Mouse (Mus musculus) lung, adult 2 months (tissue): ENCODE data around the gene Nuak1. TPM values are rescaled to one million over a fixed set of nuclear protein-coding genes. Genes with fewer than 3 reads are reported as not detected.

ENCODE experiments used
- DNase-seq: peaks from one replicate; pipeline ENCODE4 v3.0.0; 2022
- H3K4me1 ChIP-seq: fragments of 200-500 bp; 2 replicates; pipeline ENCODE4 v1.6.1; 2011; ENCODE audit warnings: low read length; ENCODE audit not compliant: control insufficient read depth, insufficient read depth
- H3K4me3 ChIP-seq: fragments of 200-500 bp; replicated peaks from 2 replicates; pipeline ENCODE3; 2011; ENCODE audit warnings: low read depth, mild to moderate bottlenecking, control low read depth, low read length; ENCODE audit errors: extremely low read depth
- CTCF ChIP-seq: fragments of 200-500 bp; IDR thresholded peaks from 2 replicates; pipeline ENCODE4 v1.5.1; 2011; ENCODE audit warnings: mild to moderate bottlenecking, low read length, control low read depth; ENCODE audit not compliant: insufficient read depth
- POLR2A ChIP-seq: fragments of 200-500 bp; IDR thresholded peaks from 2 replicates; pipeline ENCODE4 v1.6.1; 2011; ENCODE audit warnings: low read depth, mild to moderate bottlenecking, control low read depth, low read length, borderline replicate concordance; ENCODE audit errors: extremely low read depth
- WGBS: fragments of 180-500 bp; shearing (Covaris S2); methylation state at CpG from one replicate; pipeline ENCODE4 v1.1.7; 2018; 5-methylcytosine and 5-hydroxymethylcytosine counted together
- polyA plus RNA-seq: library from polyadenylated mRNA; depleted of rRNA; stranded (reverse); fragments of >200 nt; gene quantifications from 2 replicates; pipeline ENCODE4 v1.2.3, GENCODE M21; 2012

Nuak1 gene
- polyA plus RNA-seq, 1 experiment: 24.3 TPM

DNA sequence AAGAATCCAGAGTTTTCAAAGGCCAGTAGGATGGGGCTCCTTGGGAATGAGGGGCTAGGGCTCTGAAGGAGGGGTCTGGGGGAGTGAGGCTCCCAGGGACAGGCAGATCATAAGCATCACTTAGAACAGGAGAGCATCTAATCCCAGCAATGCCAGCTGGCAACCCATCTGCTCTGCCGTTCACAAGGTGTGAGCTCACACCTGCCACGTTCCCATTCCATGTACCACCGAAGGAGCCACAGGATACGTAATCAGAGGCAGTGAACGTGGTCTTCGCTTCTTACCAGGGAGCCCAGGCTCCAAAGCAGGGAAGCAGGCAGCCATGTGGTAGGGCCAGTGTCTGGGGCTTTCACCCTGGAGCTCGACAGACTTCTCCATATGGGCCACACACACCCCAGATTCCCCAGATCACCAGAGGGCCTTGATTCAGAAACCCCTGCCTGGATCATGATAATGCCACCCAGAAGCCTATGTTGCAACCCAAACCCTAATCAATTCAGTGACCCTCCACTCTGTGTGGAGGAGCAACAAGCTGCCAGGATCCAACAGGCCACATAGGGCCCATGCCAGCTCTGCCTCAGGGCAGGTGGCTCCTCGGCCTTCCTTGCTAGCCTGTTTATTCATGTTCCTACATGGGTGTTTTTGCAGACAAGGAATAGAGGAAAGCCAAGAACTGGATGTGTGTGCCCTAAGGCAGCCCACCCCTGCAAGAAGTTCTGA is 25.3 kb downstream of the Nuak1 start:
- peaks cover 18% of the 10 kb centered on the region for H3K4me1 ChIP-seq
- no peak overlapping the region for H3K4me3 ChIP-seq
- WGBS: 86% methylated on average over 8 of the region's 8 CpGs
- no peak for DNase-seq
- no peak for TF ChIP-seq CTCF

GRCm38 (mm10) chr10:84413310-84413709 is 27.1 kb downstream of the Nuak1 start:
- Histone ChIP-seq H3K4me3 (no peak overlapping the region), H3K4me1 (peaks cover 20% of the 10 kb centered on the region)
- no peak for DNase-seq
- TF ChIP-seq POLR2A: no peak
- TF ChIP-seq CTCF: no peak
- 65% methylated on average over 6 of the region's 6 CpGs for WGBS

DNA sequence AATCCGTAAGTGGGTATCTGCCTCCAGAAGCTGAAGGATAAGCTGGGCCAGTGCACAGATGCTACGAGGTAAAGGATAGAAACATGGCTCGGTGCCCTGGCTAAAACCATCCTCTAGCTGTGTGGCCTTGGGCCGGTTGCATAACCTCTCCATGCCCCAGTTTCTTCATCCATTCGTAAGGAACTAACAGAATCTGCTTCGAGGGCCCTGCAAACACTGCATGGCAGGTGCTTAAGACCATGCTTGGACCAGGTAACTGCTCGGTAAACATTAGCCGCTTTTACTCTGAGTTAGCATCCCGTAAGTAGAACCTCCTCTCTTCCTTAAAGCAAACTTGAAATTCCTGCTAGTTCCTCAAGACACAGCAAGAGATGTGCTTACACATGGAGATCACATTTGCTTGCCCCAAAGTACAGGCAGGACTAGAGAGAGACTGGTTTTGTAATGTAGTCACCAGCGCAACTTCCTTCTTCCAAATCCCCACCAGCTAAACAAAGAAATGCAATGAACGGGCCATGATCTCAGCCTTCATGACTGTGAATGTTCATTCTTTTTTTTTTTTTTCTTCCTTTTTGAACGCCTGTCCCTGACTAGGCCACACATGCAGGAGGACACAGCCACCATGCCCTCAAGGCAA is 28.0 kb downstream of the Nuak1 start:
- Histone ChIP-seq H3K4me1 (peaks cover 20% of the 10 kb centered on the region), H3K4me3 (no peak overlapping the region)
- peak; percentile 55 for DNase-seq
- TF ChIP-seq POLR2A (no peak), CTCF (no peak)
- WGBS: 44% methylated on average over 12 of the region's 12 CpGs

DNA sequence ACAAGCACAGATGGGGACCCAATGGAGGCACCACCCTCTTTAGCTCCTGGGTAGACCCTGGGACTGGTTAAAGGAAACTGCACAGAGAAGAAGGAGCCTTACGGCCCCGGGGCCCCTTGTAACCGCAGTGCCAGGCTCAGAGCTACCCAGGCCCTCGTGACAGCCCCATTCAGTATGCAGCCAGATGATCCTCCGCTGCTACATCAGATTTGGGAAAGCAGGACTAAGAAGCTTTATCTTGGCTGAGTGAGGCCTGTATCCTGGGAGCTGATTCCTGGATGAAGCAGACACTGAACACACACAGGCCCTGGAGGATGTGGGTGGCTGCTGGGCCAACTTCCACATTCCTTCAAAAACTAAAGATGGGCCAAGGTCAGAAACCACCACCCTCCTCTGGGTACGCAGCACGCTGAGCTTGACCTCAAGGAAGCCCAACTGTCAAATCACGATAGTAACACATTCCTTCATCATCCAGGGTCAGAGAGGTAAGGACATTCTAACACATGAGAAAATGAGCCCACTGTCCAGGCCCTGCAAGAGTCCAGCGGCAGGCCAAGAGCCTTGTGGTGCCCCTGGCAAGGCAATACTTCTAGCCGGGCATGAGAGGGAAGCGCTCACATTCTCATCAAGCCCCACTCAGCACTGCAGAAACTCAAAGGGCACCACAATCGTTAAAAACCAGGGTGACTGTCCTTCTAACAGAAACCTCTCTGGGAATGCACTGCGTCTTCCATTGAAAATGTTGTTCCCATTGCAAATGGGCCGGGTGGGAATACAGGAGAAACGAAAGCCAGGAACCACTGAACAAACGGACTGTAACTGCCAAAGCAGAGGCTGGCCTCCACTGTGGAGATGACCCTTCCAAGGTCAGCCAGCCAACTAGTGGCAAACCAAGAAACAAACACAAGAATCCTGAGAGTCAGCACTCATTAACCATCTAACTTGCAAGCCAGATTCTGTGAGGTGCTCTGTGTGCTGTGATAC is 29.0 kb downstream of the Nuak1 start:
- no peak for DNase-seq
- TF ChIP-seq POLR2A: no peak

DNA sequence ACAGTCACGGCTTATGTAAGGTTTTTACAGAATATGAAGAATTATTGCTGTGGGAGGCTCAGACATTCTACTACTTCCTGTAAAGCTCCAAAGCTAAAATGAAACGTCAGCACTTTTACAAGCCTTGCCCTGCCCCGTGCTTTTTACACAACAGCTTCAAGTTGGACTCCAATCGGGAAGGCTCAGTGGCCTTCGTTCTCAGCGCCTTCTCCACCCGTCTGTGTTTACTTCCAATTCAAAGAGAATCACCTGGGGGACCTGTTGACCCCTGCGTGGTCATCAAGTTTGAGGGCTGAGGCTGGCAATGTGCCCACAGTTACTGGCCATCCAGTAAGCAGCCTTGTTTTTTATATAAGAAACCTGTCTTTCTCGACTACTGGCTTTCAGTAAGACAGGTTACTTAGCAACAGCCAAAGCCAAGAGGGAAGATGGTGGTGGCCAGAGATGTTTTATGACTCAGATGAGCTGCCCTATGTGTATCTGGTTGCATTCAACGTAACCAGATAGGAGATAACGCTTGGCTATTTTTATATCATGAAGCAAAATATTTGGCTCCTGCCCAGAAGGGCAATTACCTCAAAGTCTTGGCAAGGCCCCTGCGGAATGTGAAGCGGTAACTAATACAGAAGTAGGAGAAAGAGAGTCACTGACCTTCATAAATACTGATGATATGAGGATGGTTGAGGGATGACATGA is 31.3 kb downstream of the Nuak1 start:
- no peak for TF ChIP-seq POLR2A
- no peak for TF ChIP-seq CTCF
- 43% methylated on average over 13 of the region's 13 CpGs for WGBS
- Histone ChIP-seq H3K4me1 (peaks cover 20% of the 10 kb centered on the region), H3K4me3 (no peak overlapping the region)
- no peak for DNase-seq

More for the DNA sequence above, 29.0 kb downstream of the Nuak1 start:
- peaks cover 20% of the 10 kb centered on the region for H3K4me1 ChIP-seq
- 62% methylated on average over 16 of the region's 16 CpGs for WGBS
- H3K4me3 ChIP-seq: no peak overlapping the region

GRCm38 (mm10) chr10:84405135-84405776 is 35.1 kb downstream of the Nuak1 start:
- 67% methylated on average over 8 of the region's 8 CpGs for WGBS
- H3K4me1 ChIP-seq: peaks cover 4% of the 10 kb centered on the region; the same call in 1 of the 2 replicates
- TF ChIP-seq CTCF: no peak
- TF ChIP-seq POLR2A: no peak
- no peak for DNase-seq
- no peak overlapping the region for H3K4me3 ChIP-seq

- DNase-seq: no peak
- TF ChIP-seq POLR2A (no peak), CTCF (no peak)
- peaks cover 5% of the 10 kb centered on the region; the same call in 1 of the 2 replicates for H3K4me1 ChIP-seq
- H3K4me3 ChIP-seq: no peak overlapping the region
- 23% methylated on average over 7 of the region's 7 CpGs for WGBS
Observed at GRCm38 (mm10) chr10:84401907-84402371, 38.5 kb downstream of the Nuak1 start.

- 71% methylated on average over 4 of the region's 4 CpGs for WGBS
- TF ChIP-seq POLR2A (no peak), CTCF (no peak)
- DNase-seq: no peak
- peaks cover 7% of the 10 kb centered on the region for H3K4me1 ChIP-seq
- no peak overlapping the region for H3K4me3 ChIP-seq
Observed at GRCm38 (mm10) chr10:84401189-84401588, 39.2 kb downstream of the Nuak1 start.
